Mouse (Mus musculus) right cerebral cortex, postnatal 36 days (tissue): ENCODE results near the gene Ptgs2.

Experiments
- DNase-seq, 2 experiments: peaks; one replicate each; pipeline ENCODE4 v3.0.0; 2022; ENCODE audit warnings: low spot score in 2 of 2, mixed read lengths in 1 of 2

The Ptgs2 gene

GRCm38 (mm10) chr1:150147272-150147671 is 47.4 kb downstream of the Ptgs2 start:
- no peak for DNase-seq

- no peak for DNase-seq
These were observed 51.6 kb downstream of the Ptgs2 start for GRCm38 (mm10) chr1:150151411-150151810.
